In the genomic region with DNA sequence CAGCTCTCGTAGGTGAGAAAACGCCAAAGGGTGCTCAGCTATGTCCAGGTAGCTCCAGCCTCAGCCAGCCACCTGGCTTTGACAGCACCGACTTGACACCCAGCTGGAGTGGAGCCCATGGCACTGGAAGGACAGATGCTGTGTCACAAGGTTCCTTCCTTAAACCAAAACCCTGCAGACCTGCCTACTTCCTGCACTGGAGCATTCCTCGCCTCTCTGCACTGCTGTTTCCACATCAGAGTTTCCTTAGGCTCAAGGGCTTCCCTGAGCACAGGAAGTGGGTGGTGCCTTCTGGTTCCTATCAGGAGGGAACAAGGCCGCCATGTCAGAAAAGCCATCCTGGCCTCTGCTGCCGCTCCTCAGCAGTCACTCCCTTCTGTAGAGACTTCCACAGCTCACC, we compare ENCODE assay signal across 8 mouse cellular contexts. TPM values are rescaled to one million over a fixed set of nuclear protein-coding genes. Genes with fewer than 3 reads are reported as not detected.
DNase-seq lines count a peak whose midpoint lies in the region; ATAC-seq and TF ChIP-seq lines count a peak whose summit lies in the region.
"Had no signal": no experiment of that assay in that cellular context is flagged by ENCODE, and none has a peak within 500 bp of the region (broad histone marks: within the 10 kb centered on the region; RNA-seq: fewer than 3 reads in every experiment).

No protein-coding gene starts in this region.

- 0 out of 2 replicates have a peak, but pooled peaks have one; percentile 14 for TF ChIP-seq POLR2A in lung, adult 2 months (IDR thresholded peaks at IDR 0.05; ENCODE audit: borderline replicate concordance, extremely low read depth, low read depth, low read length)

- H3K4me1 ChIP-seq in lung, adult 2 months (ENCODE audit: control insufficient read depth, insufficient read depth, low read length): peaks cover 51% of the 10 kb centered on the region

- ATAC-seq in cerebellum, adult (ENCODE audit: insufficient number of reproducible peaks, low FRiP score, low TSS enrichment): no peak

- no peak overlapping the region for H3K4me3 ChIP-seq in lung, adult 2 months (replicated peaks; ENCODE audit: extremely low read depth, low read depth, low read length)
- H3K4me3 ChIP-seq: myocyte had no signal

- peak; percentile 27 for DNase-seq in ES-CJ7 (ENCODE audit: low read depth, low spot score)
- DNase-seq in adrenal gland, postnatal 10 days: peak; percentile 37
- peak; percentile 44 for DNase-seq in heart, postnatal 4 days
- DNase-seq in lung, adult 2 months: no peak
- DNase-seq in left cerebral cortex, adult 8-10 months (ENCODE audit: low spot score in 2 of 2): no peak
- DNase-seq in right cerebral cortex, postnatal 10 days (ENCODE audit: low spot score in 2 of 2): no peak

- WGBS in lung, adult 2 months: 39% methylated on average over 6 of the region's 6 CpGs

- no peak for TF ChIP-seq CTCF in lung, adult 2 months (IDR thresholded peaks at IDR 0.05; ENCODE audit: insufficient read depth, low read length)

RNA-seq across cellular contexts. Expression of a gene that starts 51.3 kb away (rescaled TPM):
- total RNA-seq in adrenal gland, postnatal 10 days (2021): 10 to 100 TPM; 29.1 to 36.5 TPM
- total RNA-seq in heart, postnatal 4 days (2021): 10 to 100 TPM; 70.1 to 72.6 TPM
- 36.3 and 38.6 TPM in 2 replicates for polyA plus RNA-seq in lung, adult 2 months (2012; rRNA removed)
- 10 to 100 TPM; 37.1 to 40.6 (median 38.6) TPM for total RNA-seq in left cerebral cortex, adult 8-10 months (2022)

Comparison
In these comparisons a context has a peak if more than half of its experiments do, and no peak if none do; other contexts are left out.
1. DNase-seq: peak in ES-CJ7 (single experiment), adrenal gland, postnatal 10 days (single experiment) and heart, postnatal 4 days (single experiment); none in lung, adult 2 months (single experiment), left cerebral cortex, adult 8-10 months (0 of 2) and right cerebral cortex, postnatal 10 days (0 of 2).